Mouse (Mus musculus): ENCODE measurements around the gene Thbs1.

DNA sequence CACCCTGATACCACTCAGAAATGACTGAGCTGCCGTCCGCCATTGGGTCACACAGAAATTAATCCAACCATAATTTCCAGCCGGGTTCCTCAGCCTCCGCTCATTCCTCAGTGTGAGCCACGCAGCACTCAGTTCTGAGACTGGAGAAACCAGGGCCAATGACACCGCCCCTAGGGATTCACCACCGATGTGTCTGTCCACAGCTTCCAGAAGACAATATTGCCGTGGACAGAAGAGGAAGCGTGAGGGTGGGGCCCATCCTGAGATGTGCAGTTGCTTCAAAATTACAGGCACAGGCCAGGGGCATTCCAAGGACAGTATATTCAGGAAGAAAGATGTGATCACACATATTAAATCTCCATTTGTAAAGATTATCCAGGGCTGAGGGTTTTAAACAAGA is 25.4 kb downstream of the Thbs1 start:
- no peak for TF ChIP-seq POLR2A (IDR thresholded peaks at IDR 0.05; ENCODE audit: borderline replicate concordance, insufficient read depth, low read length)
- TF ChIP-seq CTCF (IDR thresholded peaks at IDR 0.05; ENCODE audit: borderline replicate concordance, insufficient read depth, low read depth, low read length), result no peak

All from cerebellum, adult 2 months (tissue).